Mouse (Mus musculus): ENCODE measurements around the gene Slc41a2.

Slc41a2 gene

GRCm38 (mm10) chr10:83218778-83219177 lies 118.9 kb downstream of the Slc41a2 start:
- DNase-seq = no peak

DNA sequence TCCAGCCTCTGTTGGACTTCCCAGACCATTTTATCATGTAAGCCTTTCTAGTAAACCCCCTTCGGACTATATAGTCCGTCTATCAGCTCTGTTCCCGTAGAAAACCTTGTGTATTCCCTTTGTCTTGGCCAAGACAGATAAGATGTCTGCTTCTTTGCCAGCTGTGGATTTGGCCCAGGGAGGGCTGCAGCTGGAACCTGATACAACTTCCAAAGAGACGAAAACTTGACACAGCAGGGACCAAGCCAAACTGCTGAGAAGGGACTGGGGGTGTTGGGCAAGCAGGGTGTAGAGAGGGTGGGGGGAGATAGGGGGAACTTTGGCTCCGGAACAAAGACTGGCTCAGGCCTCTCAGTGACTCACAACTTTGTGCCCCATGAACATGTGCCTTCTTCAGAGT lies 120.4 kb downstream of the Slc41a2 start:
- DNase-seq = no peak

- DNase-seq = no peak
Observed at GRCm38 (mm10) chr10:83215559-83215958, 122.1 kb downstream of the Slc41a2 start.

DNA sequence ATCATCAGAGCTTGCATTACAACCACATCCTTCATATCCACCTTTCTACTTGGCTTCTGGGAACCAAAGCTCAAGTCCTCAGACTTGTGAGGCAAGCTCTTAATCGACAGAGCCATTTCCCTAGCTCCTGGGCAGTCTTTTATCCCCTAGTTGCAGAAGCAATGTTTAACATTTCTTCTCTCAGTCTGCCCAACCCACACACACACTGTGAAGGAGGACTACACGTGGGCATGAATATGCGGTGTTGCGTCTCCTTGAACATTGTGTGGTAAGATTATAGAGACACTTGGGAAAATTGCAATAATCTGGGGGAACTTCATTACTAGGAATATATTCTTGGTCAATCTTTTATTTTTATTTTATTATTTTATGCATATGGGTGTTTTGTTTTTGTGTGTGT lies 125.1 kb downstream of the Slc41a2 start:
- no peak for DNase-seq

DNA sequence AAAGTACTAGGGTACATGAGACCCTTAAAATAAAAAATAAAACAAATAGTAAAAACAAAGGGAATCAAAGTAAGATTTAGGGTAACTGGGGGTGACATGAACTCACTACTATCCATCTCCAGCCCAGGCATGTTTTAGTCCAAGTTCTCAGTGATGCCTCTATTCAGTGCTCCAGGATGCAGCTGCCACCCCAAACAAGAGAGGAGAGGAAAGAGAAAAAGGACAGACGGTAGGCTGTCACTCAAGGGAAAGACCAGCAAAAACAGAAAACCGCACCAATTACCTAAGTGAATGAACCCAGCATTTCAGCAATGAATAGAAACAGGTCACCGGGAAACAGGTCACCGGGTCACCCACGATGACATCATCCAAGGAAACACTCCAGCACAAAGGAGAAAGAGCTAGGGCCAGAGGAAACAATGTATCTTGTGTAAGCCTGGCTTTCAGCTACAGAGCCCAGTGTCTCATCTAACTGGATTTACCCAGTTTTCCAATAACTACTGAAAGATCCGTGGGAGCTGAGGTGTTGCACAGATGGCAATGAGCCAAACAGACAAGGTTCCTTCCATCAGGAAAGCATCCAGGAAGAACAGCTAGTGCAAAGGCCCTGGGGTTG lies 126.6 kb downstream of the Slc41a2 start:
- no peak for DNase-seq

DNA sequence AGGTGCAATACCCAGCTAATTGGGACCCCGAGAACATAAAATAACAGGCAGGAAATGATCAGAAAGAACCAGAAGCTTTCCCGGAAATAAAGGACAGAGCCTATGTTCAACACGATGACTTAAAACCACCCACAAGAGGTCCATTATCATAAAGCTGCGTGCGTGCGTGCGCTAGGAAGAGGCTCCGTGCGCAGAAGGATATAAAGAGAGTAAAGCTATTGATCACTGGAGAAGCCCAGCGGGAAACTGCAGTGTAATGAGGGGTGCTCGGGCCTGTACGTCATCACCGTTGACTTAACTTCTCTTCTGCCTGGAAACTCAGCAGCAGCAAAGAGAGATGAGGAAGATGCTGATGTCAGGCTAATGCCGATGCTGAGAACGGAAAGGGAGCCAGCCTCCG lies 127.6 kb downstream of the Slc41a2 start:
- no peak for DNase-seq

- DNase-seq = no peak
Observed at GRCm38 (mm10) chr10:83209388-83209787, 128.3 kb downstream of the Slc41a2 start.

- no peak for DNase-seq
Observed at GRCm38 (mm10) chr10:83208436-83208835, 129.2 kb downstream of the Slc41a2 start.

DNA sequence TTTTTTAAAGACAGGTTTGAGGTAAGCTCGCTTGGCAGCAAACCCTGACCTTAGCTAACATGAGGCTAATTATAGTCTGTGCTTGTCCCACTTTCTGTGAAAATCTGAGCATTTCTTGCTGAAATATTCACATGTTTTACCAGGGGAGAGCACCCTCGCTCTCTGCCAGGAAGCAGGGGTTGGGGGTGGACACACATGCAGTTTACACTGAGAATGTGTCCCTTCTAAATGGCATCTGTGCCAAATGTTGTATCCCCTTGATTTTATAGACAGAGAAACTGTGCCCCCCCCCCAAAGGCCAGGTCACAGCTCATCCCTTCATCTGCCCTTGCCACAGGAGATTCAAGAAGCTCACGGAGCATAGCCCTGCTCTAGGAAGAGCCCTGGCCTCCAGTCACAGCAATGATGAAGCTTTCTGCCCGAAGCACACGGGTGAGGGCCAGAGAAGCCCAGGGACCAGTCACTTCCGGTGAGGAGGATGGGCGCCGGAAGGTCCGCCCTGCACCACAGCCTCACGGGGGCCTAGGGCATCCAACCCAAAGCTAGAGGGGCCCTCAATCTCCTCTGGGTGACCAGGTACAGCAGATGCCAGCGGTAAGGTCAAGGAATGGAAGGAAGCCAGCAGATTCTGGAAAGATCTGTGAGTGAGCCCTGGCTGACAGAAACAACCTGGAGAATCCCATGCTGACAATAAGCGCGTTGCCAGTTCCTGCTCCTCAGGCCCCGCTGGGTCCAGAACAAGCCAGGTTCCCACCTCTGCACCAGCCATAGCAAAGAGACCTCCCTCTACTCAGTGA lies 134.6 kb downstream of the Slc41a2 start:
- DNase-seq = peak; percentile 30 to 51

- no peak for DNase-seq
Observed at GRCm38 (mm10) chr10:83201525-83201924, 136.2 kb downstream of the Slc41a2 start.

- no peak for DNase-seq
Observed at GRCm38 (mm10) chr10:83199290-83199689, 138.4 kb downstream of the Slc41a2 start.

GRCm38 (mm10) chr10:83198692-83199091 lies 139.0 kb downstream of the Slc41a2 start:
- no peak for DNase-seq

GRCm38 (mm10) chr10:83197690-83198336 lies 139.9 kb downstream of the Slc41a2 start:
- peak; percentile 83 to 87 for DNase-seq

- no peak for DNase-seq
Observed at GRCm38 (mm10) chr10:83191982-83192381, 145.7 kb downstream of the Slc41a2 start.

- no peak for DNase-seq
Observed at GRCm38 (mm10) chr10:83191476-83191875, 146.2 kb downstream of the Slc41a2 start.

DNA sequence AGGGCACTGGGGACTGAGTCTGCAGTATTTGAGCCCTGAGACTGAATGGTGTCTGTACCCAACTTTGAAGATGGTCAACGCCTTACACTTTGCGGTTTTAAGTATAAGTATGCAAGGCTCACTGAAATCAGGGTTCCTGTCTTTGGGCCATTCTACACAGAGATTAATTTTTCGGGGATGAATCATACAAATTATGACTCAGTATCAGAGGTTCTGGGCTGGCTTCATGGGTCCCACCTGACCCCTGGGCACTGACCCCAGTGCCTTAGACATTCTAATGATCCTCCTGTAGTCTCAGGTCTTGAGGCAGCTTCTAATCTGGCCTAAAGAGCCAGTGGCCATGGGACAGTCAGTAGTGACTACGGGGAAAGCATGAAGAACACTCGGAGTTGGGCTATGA lies 148.6 kb downstream of the Slc41a2 start:
- no peak for DNase-seq

DNA sequence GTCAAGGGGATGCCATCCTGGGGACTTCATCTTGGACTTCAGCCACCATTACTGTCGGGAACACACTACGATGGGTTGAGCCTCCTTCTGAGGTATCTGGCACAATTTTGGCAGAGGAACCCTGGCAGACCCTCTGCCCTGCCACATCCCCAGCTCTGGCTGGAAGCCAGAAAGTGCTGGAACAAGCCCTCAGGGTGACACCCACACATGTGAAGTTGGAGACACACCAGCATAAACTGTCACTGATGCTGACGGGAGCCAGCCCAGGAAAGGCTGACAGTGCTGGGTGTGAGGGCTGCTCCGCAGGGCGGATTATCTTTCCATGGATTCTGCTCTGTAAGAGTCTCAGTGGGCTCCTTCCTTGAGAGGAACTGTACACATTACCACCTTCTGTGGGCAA lies 150.7 kb downstream of the Slc41a2 start:
- DNase-seq = no peak

DNA sequence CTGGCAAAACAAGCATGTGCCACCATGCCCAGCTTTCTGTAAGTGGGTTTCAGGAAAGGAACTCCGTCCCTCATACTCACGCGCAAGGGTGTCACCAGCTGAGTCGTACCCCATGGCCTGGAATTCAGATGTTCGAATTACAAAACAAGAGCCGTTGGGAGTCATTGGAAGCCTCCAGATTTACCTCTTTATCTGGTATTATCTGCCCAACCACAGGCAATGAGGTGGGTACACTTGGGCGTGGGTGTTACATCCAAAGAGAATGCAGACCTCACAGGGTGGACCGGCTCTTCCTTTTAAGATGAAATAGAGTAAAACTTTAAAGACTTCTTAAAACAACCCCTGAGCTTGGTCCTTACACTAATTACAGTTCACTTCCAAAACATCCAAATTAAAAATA lies 151.5 kb downstream of the Slc41a2 start:
- no peak for DNase-seq

- no peak for DNase-seq
Observed at GRCm38 (mm10) chr10:83185121-83185520, 152.6 kb downstream of the Slc41a2 start.

DNA sequence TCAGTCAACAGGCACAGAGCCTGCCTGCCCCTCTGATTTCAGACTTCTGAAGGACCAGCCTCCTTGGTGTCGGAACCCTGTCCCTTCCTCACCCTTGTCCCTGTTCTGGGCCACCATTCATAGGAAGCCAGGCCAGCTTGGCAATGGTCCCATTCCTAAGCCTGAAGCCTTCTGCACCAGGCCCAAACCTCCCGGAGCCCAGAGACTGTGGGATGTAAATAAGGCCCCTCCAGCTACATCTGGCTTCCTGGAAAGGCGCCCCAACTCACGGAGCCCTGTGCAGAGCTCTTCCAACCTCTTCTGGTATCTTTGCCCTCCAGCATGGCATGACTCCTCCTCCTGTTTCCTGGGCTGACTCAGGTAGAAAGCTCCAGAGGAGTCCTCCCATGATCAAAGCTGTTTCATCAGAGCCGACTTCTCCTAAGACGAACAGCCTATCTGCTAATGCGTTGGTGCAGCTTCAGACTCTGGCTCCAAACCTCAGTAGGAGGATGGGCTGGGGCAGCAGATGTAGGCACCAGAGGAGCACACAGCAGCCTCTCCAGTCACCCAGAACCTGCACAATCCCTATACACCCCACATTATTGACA lies 153.1 kb downstream of the Slc41a2 start:
- DNase-seq = peak; percentile 48 to 53

DNA sequence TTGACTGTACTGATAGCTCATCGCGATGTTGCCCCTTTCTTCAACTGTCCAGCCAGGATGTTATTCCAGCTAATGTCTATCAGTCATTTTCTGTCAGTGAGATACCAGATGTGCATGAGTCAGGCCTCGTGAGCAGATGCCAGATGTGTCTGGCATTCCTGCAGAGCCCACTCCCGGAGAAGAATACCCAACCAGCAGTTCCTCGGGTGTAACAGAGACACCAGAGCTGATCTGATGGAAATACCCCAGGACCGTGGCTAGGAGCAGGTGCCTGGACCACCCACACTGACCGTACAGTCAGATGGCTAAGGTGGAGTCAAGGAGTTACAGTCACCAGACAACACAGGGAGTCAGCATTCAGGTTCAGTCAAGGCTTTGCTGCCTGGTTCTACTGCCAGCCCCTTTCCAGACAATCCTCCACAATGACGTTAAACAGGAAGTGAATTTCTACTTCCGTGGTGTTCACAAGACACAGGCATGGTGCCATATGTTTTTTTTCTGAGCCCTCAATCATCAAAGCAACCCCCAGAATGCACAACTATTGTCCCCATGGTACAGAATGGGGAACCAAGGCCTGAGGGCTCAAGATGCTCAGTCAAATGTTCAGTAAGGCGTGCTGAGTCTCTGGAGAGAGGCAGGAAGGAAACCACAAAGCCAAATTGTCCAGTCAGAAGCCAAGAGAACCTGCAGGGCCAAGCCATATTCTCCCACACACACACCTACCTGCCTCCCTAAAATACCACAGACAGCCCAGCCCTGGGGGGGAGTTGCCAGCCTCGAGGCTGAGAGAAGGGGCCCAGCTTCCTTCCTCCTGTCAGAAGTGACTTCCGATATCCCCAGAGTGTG lies 153.8 kb downstream of the Slc41a2 start:
- no peak for DNase-seq

- DNase-seq = peak; percentile 85 to 86
Observed at GRCm38 (mm10) chr10:83182573-83182960, 155.1 kb downstream of the Slc41a2 start.
